Mouse (Mus musculus): Measurements from ENCODE around the gene Ankrd53. TPM values are rescaled to one million over a fixed set of nuclear protein-coding genes. Genes with fewer than 3 reads are reported as not detected.

Gene Ankrd53
- total RNA-seq, 2 experiments from 2014 or later: not detected

Other genes starting within 250 kb of the Ankrd53 start
- not detected in 2 replicates for gene Actg2, start 226.4 kb upstream of the Ankrd53 start, total RNA-seq (2014; fragmentation: Nextera tagmentation)
- not detected in 2 replicates for gene Actg2, start 226.4 kb upstream of the Ankrd53 start, total RNA-seq (2017)
- gene Stambp, start 189.9 kb upstream of the Ankrd53 start, total RNA-seq (2014; fragmentation: Nextera tagmentation): 22.7 and 24.9 TPM in 2 replicates
- 2.4 and 3.2 TPM in 2 replicates for gene Stambp, start 189.9 kb upstream of the Ankrd53 start, total RNA-seq (2017)
- not detected in 2 replicates for gene Clec4f, start 106.5 kb upstream of the Ankrd53 start, total RNA-seq (2014; fragmentation: Nextera tagmentation)
- not detected in 2 replicates for gene Clec4f, start 106.5 kb upstream of the Ankrd53 start, total RNA-seq (2017)
- gene Cd207, start 84.8 kb upstream of the Ankrd53 start, total RNA-seq (2014; fragmentation: Nextera tagmentation): not detected in 2 replicates
- gene Cd207, start 84.8 kb upstream of the Ankrd53 start, total RNA-seq (2017): not detected in 2 replicates
- gene Vax2, start 51.4 kb upstream of the Ankrd53 start, total RNA-seq (2014; fragmentation: Nextera tagmentation): not detected in 2 replicates
- gene Vax2, start 51.4 kb upstream of the Ankrd53 start, total RNA-seq (2017): not detected in 2 replicates
- gene Atp6v1b1, start 19.7 kb upstream of the Ankrd53 start, total RNA-seq (2014; fragmentation: Nextera tagmentation): not detected in 2 replicates
- gene Atp6v1b1, start 19.7 kb upstream of the Ankrd53 start, total RNA-seq (2017): not detected in 2 replicates
- gene Tex261, start 13.2 kb downstream of the Ankrd53 start, total RNA-seq (2014; fragmentation: Nextera tagmentation): 53.2 and 57.9 TPM in 2 replicates
- 21.3 and 39.1 TPM in 2 replicates for gene Tex261, start 13.2 kb downstream of the Ankrd53 start, total RNA-seq (2017)
- gene Nagk, start 32.3 kb downstream of the Ankrd53 start, total RNA-seq (2014; fragmentation: Nextera tagmentation): 3.5 and 10.2 TPM in 2 replicates
- gene Nagk, start 32.3 kb downstream of the Ankrd53 start, total RNA-seq (2017): 4.0 and 4.2 TPM in 2 replicates
- gene Paip2b, start 69.1 kb downstream of the Ankrd53 start, total RNA-seq (2014; fragmentation: Nextera tagmentation): 8.3 and 17.4 TPM in 2 replicates
- gene Paip2b, start 69.1 kb downstream of the Ankrd53 start, total RNA-seq (2017): 14.1 and 21.2 TPM in 2 replicates
- 104 and 139 TPM in 2 replicates for gene Zfp638, start 104.5 kb downstream of the Ankrd53 start, total RNA-seq (2014; fragmentation: Nextera tagmentation)
- gene Zfp638, start 104.5 kb downstream of the Ankrd53 start, total RNA-seq (2017): 158 and 188 TPM in 2 replicates
- gene Dysf, start 245.9 kb downstream of the Ankrd53 start, total RNA-seq (2014; fragmentation: Nextera tagmentation): not detected in 2 replicates
- gene Dysf, start 245.9 kb downstream of the Ankrd53 start, total RNA-seq (2017): not detected in 2 replicates